12 mouse cellular contexts compared by ENCODE assay signal in genomic region chr16:30616281-30616680, GRCm38 (mm10).
"Had no signal": no experiment of that assay in that cellular context is flagged by ENCODE, and none has a peak within 500 bp of the region (broad histone marks: within the 10 kb centered on the region; RNA-seq: fewer than 3 reads in every experiment).

No protein-coding gene starts in this region.

- H3K27me3 ChIP-seq: midbrain, embryonic 12.5 days; midbrain, embryonic 15.5 days; neural tube, embryonic 12.5 days had no signal

- H3K9me3 ChIP-seq: midbrain, embryonic 10.5 days; midbrain, embryonic 12.5 days; midbrain, embryonic 15.5 days; neural tube, embryonic 12.5 days had no signal

- ATAC-seq: midbrain, embryonic 15.5 days had no signal

- DNase-seq: lung, adult 18-20 months; lung, embryonic 14.5 days; lung, postnatal 10 days; lung, postnatal 4 days; right cerebral cortex, postnatal 14 days; thymus, adult 18-20 months; thymus, postnatal 14 days; thymus, postnatal 36 days had no signal

- H3K9ac ChIP-seq: lung, embryonic 14.5 days; midbrain, embryonic 12.5 days; midbrain, embryonic 15.5 days; neural tube, embryonic 12.5 days had no signal

- H3K4me2 ChIP-seq: lung, embryonic 14.5 days; midbrain, embryonic 12.5 days; midbrain, embryonic 15.5 days; neural tube, embryonic 12.5 days had no signal

- H3K27ac ChIP-seq: midbrain, embryonic 10.5 days; midbrain, embryonic 12.5 days; midbrain, embryonic 15.5 days; neural tube, embryonic 12.5 days had no signal

- H3K4me1 ChIP-seq: midbrain, embryonic 15.5 days had no signal

- H3K36me3 ChIP-seq: midbrain, embryonic 10.5 days; midbrain, embryonic 12.5 days; midbrain, embryonic 15.5 days; neural tube, embryonic 12.5 days had no signal

- H3K4me3 ChIP-seq: midbrain, embryonic 10.5 days; midbrain, embryonic 12.5 days; midbrain, embryonic 15.5 days; neural tube, embryonic 12.5 days had no signal
